Mouse (Mus musculus) right cerebral cortex, adult 2 months (tissue): ENCODE results near the gene Ints5.

Experiments used
- DNase-seq, 2 experiments: peaks; one replicate each; pipeline ENCODE4 v3.0.0; 2021 to 2022; ENCODE audit warnings: low spot score in 2 of 2

Gene Ints5

DNA sequence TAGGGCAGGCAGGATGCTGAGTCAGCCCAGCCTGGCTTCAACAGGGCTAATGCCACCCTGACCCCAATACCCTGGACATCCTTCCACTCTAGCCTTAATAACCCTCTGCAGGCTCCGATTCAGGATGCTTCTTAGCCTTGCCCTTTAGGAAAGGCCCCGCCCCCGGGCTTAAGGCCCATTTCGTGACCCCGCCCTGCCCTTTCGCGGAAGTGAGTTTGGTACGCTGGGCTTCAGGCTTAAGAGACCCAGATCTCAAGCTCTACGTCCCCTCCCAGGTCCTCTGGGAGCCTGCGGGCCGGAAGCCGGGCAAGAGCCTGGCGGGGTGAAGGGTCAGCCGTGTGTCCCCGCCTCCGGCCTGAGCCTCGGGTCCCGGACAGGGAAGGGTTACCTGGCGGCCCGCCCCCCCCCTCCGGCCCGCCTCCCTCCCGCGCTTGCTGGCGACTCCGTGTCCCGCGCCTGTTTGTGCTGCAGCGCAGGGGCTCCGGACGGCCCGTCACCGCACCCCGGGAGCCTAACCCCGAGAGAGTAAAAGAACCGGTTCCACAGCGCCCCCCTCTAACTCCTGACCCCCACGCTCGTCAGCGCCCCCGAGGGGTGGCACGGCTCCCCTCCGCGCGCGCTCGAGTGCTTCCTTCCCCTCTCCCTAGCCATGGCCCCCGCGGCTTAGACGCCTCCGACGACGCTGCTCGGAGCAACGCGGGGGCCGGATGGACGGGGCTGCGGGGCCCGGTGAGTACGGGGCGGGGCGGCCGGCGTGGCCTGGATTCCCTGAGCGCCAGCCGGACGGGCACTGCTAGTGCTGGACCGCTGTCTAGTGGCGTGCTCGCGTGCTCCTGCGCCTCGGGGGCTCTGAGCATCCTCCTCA lies 36.7 kb downstream of the Ints5 start, which contains the start of the genes Rom1 and Eml3:
Gene Rom1 (minus strand): TSS at position 133 of the 865 bp plus-strand sequence.
Gene Eml3 (plus strand): TSS at position 329 of the 865 bp plus-strand sequence.
- peak; percentile 42 to 65 for DNase-seq

GRCm38 (mm10) chr19:8930117-8930516 lies 37.3 kb downstream of the Ints5 start:
- DNase-seq, result no peak

DNA sequence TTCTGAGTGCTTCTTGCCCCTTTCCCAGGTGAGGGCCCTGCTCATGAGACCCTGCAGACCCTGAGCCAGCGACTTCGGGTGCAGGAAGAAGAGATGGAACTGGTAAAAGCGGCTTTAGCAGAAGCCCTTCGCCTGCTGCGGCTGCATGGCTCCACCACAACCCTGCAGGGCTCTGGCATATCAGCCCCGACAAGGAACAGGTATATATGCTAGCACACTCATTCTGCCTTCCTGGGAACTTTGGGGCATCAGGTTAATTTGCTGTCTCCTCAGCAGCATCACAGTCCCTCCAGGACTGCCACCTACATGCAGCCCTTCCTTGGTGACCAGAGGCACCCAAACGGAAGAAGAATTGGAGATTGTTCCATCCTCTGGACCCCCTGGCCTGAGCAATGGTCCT lies 38.0 kb downstream of the Ints5 start:
- DNase-seq, result no peak

- no peak for DNase-seq
Measured at GRCm38 (mm10) chr19:8936736-8937135, 43.9 kb downstream of the Ints5 start.

- no peak for DNase-seq
Measured at GRCm38 (mm10) chr19:8940526-8941133, 47.8 kb downstream of the Ints5 start.

DNA sequence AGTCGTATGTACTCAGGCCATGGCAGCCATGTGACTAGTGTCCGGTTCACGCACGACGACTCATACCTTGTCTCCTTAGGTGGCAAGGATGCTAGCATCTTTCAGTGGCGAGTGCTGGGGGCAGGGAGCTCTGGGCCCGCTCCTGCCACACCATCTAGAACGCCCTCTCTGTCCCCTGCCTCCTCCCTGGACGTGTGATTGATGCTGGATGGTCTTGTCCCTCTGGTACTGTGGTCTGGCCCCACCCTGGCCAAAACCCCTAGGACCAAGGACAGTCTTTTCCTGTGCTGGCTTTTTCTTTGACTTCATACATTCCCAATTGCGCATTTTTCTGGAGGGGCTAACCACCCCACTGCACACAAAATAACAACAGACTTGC lies 48.3 kb downstream of the Ints5 start:
- no peak for DNase-seq

- peak; percentile 93 to 94 for DNase-seq
Measured at GRCm38 (mm10) chr19:8941515-8942217, 48.9 kb downstream of the Ints5 start, which contains the start of gene Mta2. Mta2 (plus strand) TSS chr19:8941875.

- DNase-seq, result peak; percentile 54 to 59
Measured at GRCm38 (mm10) chr19:8942276-8942964, 49.6 kb downstream of the Ints5 start.

GRCm38 (mm10) chr19:8943047-8943446 lies 50.2 kb downstream of the Ints5 start:
- no peak for DNase-seq

GRCm38 (mm10) chr19:8944062-8944461 lies 51.3 kb downstream of the Ints5 start:
- DNase-seq, result no peak

DNA sequence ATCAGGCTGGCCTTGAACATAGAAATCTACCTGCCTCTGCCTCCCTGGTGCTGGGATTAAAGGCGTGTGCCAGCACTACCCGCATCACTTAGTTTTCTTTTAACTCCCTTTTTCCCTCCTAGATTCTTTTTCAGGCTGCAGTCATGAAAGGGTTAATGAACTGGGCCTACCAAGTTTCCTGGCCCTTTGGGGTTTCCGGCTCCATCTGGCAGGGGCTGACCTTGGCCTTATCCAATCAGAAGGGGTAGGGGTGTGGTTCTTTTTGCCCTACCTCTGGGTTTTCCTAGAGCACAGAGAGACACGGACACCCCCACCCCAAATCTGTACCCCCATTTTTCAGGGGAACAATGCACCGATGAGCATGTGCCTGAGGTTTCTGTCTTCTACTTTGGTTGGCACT lies 51.9 kb downstream of the Ints5 start:
- no peak for DNase-seq

DNA sequence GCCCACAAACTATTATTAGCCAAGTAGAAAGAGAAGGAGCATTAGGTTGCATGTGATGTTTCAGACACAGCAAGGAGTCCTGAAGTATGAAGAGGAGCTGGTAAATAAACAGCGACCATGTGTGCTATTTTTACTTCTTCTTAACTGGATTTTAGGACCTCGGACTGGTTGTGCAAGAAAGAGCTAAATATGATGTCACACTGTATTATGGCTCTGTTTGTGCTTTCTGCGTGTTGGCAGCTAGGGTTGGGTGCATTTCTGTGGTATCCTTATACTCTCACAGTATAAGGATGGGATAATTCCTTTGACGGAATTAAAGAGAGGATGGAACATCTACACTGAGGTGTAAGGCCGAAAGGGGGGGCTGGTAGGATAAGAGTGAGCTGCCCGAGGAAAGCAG lies 52.4 kb downstream of the Ints5 start:
- DNase-seq, result no peak

DNA sequence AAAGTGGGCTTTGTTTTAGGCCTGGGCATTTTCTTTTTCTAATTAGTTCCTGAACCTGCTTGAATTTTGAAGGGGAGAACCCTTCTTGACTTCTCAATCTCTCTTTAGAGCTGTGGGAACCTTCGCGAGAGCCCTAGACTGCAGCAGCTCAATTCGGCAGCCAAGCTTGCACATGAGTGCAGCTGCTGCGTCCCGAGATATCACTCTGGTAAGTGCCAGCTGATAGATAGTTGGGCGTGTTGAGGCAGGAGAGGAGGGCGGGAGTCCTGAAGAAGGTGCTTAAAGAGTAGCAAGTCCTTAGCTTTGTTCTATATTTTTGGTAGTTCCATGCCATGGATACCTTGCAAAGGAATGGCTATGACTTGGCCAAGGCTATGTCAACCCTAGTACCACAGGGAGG lies 54.1 kb downstream of the Ints5 start:
- DNase-seq, result no peak
